Mouse (Mus musculus) heart, adult 2 months (tissue): ENCODE results near the gene Spred1. TPM values are rescaled to one million over a fixed set of nuclear protein-coding genes. Genes with fewer than 3 reads are reported as not detected.
A peak's percentile ranks its signal among the peaks of the same experiment; 100 is the strongest.

Experiments
- DNase-seq, 2 experiments: peaks; one replicate each; pipeline ENCODE4 v3.0.0; 2021
- H3K27ac ChIP-seq: fragments of 200-600 bp; 2 replicates; pipeline ENCODE4 v1.8.1; 2022
- H3K27me3 ChIP-seq: fragments of 200-500 bp; 2 replicates; pipeline ENCODE4 v1.6.1; 2012; ENCODE audit warnings: mild to moderate bottlenecking, low read length, inconsistent platforms, mixed read lengths; ENCODE audit not compliant: control insufficient read depth, insufficient read depth
- H3K36me3 ChIP-seq: fragments of 200-500 bp; 2 replicates; pipeline ENCODE4 v1.6.1; 2012; ENCODE audit warnings: low read length, inconsistent platforms; ENCODE audit not compliant: control insufficient read depth, insufficient read depth
- H3K4me1 ChIP-seq: fragments of 200-500 bp; 2 replicates; pipeline ENCODE4 v1.6.1; 2011; ENCODE audit warnings: low read length; ENCODE audit not compliant: control insufficient read depth, insufficient read depth
- H3K4me3 ChIP-seq: fragments of 200-600 bp; 2 replicates; pipeline ENCODE4 v1.8.1; 2022
- H3K79me2 ChIP-seq: fragments of 200-500 bp; replicated peaks from 2 replicates; pipeline ENCODE4 v1.6.1; 2012; ENCODE audit warnings: mild to moderate bottlenecking, inconsistent platforms, low read length, moderate library complexity, mixed read lengths; ENCODE audit not compliant: control insufficient read depth, insufficient read depth
- H3K9ac ChIP-seq: fragments of 200-500 bp; 2 replicates; pipeline ENCODE4 v1.6.1; 2012; ENCODE audit warnings: low read depth, mild to moderate bottlenecking, control low read depth, inconsistent platforms, low read length, mixed read lengths
- CTCF ChIP-seq: fragments of 200-600 bp; IDR thresholded peaks from 2 replicates; pipeline ENCODE4 v1.8.1; 2022; ENCODE audit warnings: antibody characterized with exemption, mild to moderate bottlenecking, moderate library complexity
- EP300 ChIP-seq: fragments of 200-500 bp; IDR thresholded peaks from 2 replicates; pipeline ENCODE4 v1.6.1; 2011; ENCODE audit warnings: low read depth, low read length, control low read depth; ENCODE audit not compliant: insufficient read depth
- POLR2A ChIP-seq: fragments of 200-500 bp; IDR thresholded peaks from 2 replicates; pipeline ENCODE4 v1.6.1; 2011; ENCODE audit warnings: mild to moderate bottlenecking, low read depth, low read length, control low read depth; ENCODE audit not compliant: insufficient read depth
- WGBS: fragments of 180-500 bp; shearing (Covaris S2); methylation state at CpG from one replicate; pipeline ENCODE4 v1.1.7; 2018; 5-methylcytosine and 5-hydroxymethylcytosine counted together
- intact Hi-C: fragments of 180-260 bp; cut with DNase I; formaldehyde crosslinking; loops from one replicate; pipeline ENCODE4 v1.15.1; 2025
- polyA plus RNA-seq: library from polyadenylated mRNA; depleted of rRNA; stranded (reverse); fragments of >200 nt; gene quantifications from 2 replicates; pipeline ENCODE4 v1.2.3, GENCODE M21; 2012
- total RNA-seq, 2 experiments: library from RNA; stranded (reverse); gene quantifications; 2 replicates each; pipeline ENCODE4 v1.2.3; 2021

Spred1 gene
- total and polyA plus RNA-seq, 3 experiments, result 3.7 to 15.6 (median 14.0) TPM

- Histone ChIP-seq H3K79me2 (no peaks in the 10 kb centered on the region), H3K4me1 (no peaks in the 10 kb centered on the region), H3K27me3 (no peaks in the 10 kb centered on the region), H3K36me3 (no peaks in the 10 kb centered on the region), H3K4me3 (no peak overlapping the region), H3K27ac (no peak overlapping the region), H3K9ac (no peak overlapping the region)
- 88% methylated on average over 6 of the region's 6 CpGs for whole genome bisulfite sequencing
- no peak for DNase-seq
- intact Hi-C loops, result no loop called here
- TF ChIP-seq POLR2A (no peak), CTCF (no peak), EP300 (no peak)
Measured at GRCm38 (mm10) chr2:117205066-117205465, 83.9 kb downstream of the Spred1 start.

- H3K79me2 ChIP-seq, result no peaks in the 10 kb centered on the region
- no peak overlapping the region for H3K4me3 ChIP-seq
- 12% methylated on average over 6 of the region's 6 CpGs for WGBS
- H3K27ac ChIP-seq, result no peak overlapping the region
- DNase-seq, result peak in 1 of 2 experiments; percentile 27
- H3K4me1 ChIP-seq, result no peaks in the 10 kb centered on the region
- no peak overlapping the region for H3K9ac ChIP-seq
- no peaks in the 10 kb centered on the region for H3K36me3 ChIP-seq
- TF ChIP-seq POLR2A (no peak), EP300 (no peak), CTCF (no peak)
- no peaks in the 10 kb centered on the region for H3K27me3 ChIP-seq
- intact Hi-C loops, result no loop called here
Measured at GRCm38 (mm10) chr2:117210416-117211085, 89.4 kb downstream of the Spred1 start.

- intact Hi-C loops, result no loop called here
- no peak for DNase-seq
- no peaks in the 10 kb centered on the region for H3K79me2 ChIP-seq
- no peak overlapping the region for H3K4me3 ChIP-seq
- H3K9ac ChIP-seq, result no peak overlapping the region
- H3K36me3 ChIP-seq, result no peaks in the 10 kb centered on the region
- H3K27ac ChIP-seq, result no peak overlapping the region
- no peaks in the 10 kb centered on the region for H3K27me3 ChIP-seq
- no peak for TF ChIP-seq EP300
- TF ChIP-seq CTCF, result peak; percentile 39
- no peak for TF ChIP-seq POLR2A
- H3K4me1 ChIP-seq, result no peaks in the 10 kb centered on the region
- WGBS, result 53% methylated on average over 2 of the region's 2 CpGs
Measured at GRCm38 (mm10) chr2:117216152-117216551, 95.0 kb downstream of the Spred1 start.

- Histone ChIP-seq H3K27ac (no peak overlapping the region), H3K36me3 (no peaks in the 10 kb centered on the region), H3K79me2 (no peaks in the 10 kb centered on the region), H3K4me1 (no peaks in the 10 kb centered on the region), H3K27me3 (no peaks in the 10 kb centered on the region), H3K9ac (no peak overlapping the region), H3K4me3 (no peak overlapping the region)
- no peak for TF ChIP-seq EP300
- TF ChIP-seq POLR2A, result no peak
- no peak for TF ChIP-seq CTCF
- intact Hi-C loops, result no loop called here
- 16% methylated on average over 15 of the region's 15 CpGs for WGBS
- DNase-seq, result no peak
Measured at GRCm38 (mm10) chr2:117217695-117218216, 96.6 kb downstream of the Spred1 start.

- Histone ChIP-seq H3K27me3 (no peaks in the 10 kb centered on the region), H3K36me3 (no peaks in the 10 kb centered on the region), H3K27ac (no peak overlapping the region), H3K79me2 (no peaks in the 10 kb centered on the region), H3K4me3 (no peak overlapping the region), H3K9ac (no peak overlapping the region), H3K4me1 (no peaks in the 10 kb centered on the region)
- 90% methylated on average over 4 of the region's 4 CpGs for WGBS
- TF ChIP-seq CTCF (no peak), POLR2A (no peak), EP300 (no peak)
- intact Hi-C loops, result no loop called here
- DNase-seq, result no peak
Measured at GRCm38 (mm10) chr2:117219536-117219935, 98.4 kb downstream of the Spred1 start.

GRCm38 (mm10) chr2:117222651-117223050, 101.5 kb downstream of the Spred1 start:
- intact Hi-C loops, result no loop called here
- no peaks in the 10 kb centered on the region for H3K36me3 ChIP-seq
- WGBS, result 61% methylated on average over 9 of the region's 9 CpGs
- no peaks in the 10 kb centered on the region for H3K27me3 ChIP-seq
- no peaks in the 10 kb centered on the region for H3K79me2 ChIP-seq
- H3K9ac ChIP-seq, result no peak overlapping the region
- H3K4me3 ChIP-seq, result no peak overlapping the region
- no peaks in the 10 kb centered on the region for H3K4me1 ChIP-seq
- no peak for DNase-seq
- no peak overlapping the region for H3K27ac ChIP-seq
- TF ChIP-seq POLR2A (no peak), CTCF (no peak), EP300 (no peak)
